Mouse (Mus musculus): ENCODE measurements around the gene Smad1.

GRCm38 (mm10) chr8:79329735-79330134 is 69.6 kb downstream of the Smad1 start:
- TF ChIP-seq CTCF (IDR thresholded peaks at IDR 0.05; ENCODE audit: borderline replicate concordance, control insufficient read depth, extremely low read depth, insufficient read depth, low read length, poor library complexity) (no peak), POLR2A (IDR thresholded peaks at IDR 0.05; ENCODE audit: control insufficient read depth, extremely low read depth, insufficient read depth, low read length, poor library complexity) (no peak)
